In genomic region chr8:116852042-116852441, GRCm38 (mm10) we compare ENCODE assay signal across 23 mouse cellular contexts.
"Had no signal": no experiment of that assay in that cellular context is flagged by ENCODE, and none has a peak within 500 bp of the region (broad histone marks: within the 10 kb centered on the region; RNA-seq: fewer than 3 reads in every experiment).

No protein-coding gene starts in this region.

- H3K27ac ChIP-seq: kidney, embryonic 15.5 days; liver, embryonic 12.5 days; liver, embryonic 15.5 days; lung, embryonic 15.5 days; neural tube, embryonic 12.5 days; neural tube, embryonic 15.5 days; stomach, postnatal 0 days had no signal

- H3K9ac ChIP-seq: kidney, embryonic 15.5 days; liver, embryonic 12.5 days; liver, embryonic 15.5 days; lung, embryonic 15.5 days; neural tube, embryonic 12.5 days; neural tube, embryonic 15.5 days had no signal

- H3K36me3 ChIP-seq: kidney, embryonic 15.5 days; liver, embryonic 12.5 days; liver, embryonic 15.5 days; lung, embryonic 15.5 days; neural tube, embryonic 12.5 days; neural tube, embryonic 15.5 days had no signal

- H3K4me3 ChIP-seq: kidney, embryonic 15.5 days; liver, embryonic 12.5 days; liver, embryonic 15.5 days; lung, embryonic 15.5 days; neural tube, embryonic 12.5 days; neural tube, embryonic 15.5 days had no signal

- ATAC-seq: liver, embryonic 12.5 days had no signal

- H3K4me1 ChIP-seq: kidney, embryonic 15.5 days; liver, embryonic 12.5 days; liver, embryonic 15.5 days; lung, embryonic 15.5 days; neural tube, embryonic 12.5 days; neural tube, embryonic 15.5 days had no signal

- DNase-seq: kidney, adult 11 months; kidney, adult 8-10 months; kidney, postnatal 10 days; kidney, postnatal 36 days; left cerebral cortex, postnatal 4 days; liver; lung, adult 18-20 months; lung, postnatal 14 days; lung, postnatal 4 days; midbrain, embryonic 14.5 days; right cerebral cortex, adult 18-20 months; right cerebral cortex, postnatal 14 days; right cerebral cortex, postnatal 4 days; thymus, adult 18-20 months; thymus, postnatal 4 days had no signal

- H3K4me2 ChIP-seq: kidney, embryonic 15.5 days; liver, embryonic 12.5 days; liver, embryonic 15.5 days; lung, embryonic 15.5 days; midbrain, embryonic 11.5 days; neural tube, embryonic 12.5 days; neural tube, embryonic 15.5 days had no signal

- H3K27me3 ChIP-seq: kidney, embryonic 15.5 days; liver, embryonic 12.5 days; liver, embryonic 15.5 days; lung, embryonic 15.5 days; neural tube, embryonic 12.5 days; neural tube, embryonic 15.5 days had no signal

- H3K9me3 ChIP-seq: kidney, embryonic 15.5 days; liver, embryonic 15.5 days; lung, embryonic 15.5 days; neural tube, embryonic 12.5 days; neural tube, embryonic 15.5 days had no signal
